Mouse (Mus musculus): ENCODE measurements around the gene Slbp.

DNA sequence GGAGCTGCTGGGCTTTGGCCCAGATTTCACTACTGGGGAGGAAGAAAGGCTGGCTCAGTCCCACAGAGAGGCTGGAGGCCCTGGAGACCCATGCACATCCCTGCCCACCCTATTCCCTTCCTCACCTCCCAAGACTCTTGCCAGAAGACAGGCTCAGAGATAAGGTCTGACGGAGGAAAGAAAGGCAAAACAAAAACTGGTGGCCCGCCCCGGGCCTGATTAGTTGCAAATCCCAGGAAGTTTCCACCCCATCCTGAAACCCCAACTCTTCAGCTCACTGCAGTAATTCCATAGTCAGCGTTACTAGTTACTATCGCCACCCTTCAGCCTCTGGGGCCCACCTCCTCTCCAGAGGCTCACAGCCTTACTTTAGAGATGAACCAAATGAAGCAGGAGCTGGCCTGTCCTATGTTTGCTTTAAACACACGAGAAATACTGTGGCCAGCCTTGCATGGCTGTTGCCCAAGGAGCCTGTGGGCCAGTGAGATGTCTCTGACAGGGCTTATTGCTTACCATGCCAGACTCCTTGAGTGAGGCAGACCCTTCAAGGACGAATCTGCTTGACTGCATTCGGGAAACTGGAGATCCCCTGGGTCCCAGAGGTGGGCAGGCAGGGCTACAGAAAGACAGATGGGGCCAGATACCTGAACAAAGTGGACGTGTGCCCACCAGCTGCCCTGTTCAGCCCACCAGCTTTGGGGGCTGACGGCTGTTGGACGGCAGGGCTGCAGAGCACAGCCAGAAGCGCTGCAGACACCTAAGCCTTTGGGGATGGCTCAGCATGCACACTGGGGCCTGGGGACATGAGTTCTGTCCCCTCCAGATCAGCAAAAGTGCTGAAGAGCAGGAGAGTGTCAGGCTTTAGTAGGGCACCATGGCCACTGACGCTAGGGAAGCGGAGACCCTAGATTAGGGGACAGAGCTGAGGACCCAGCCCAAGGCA, 36.2 kb upstream of the Slbp start:
- TF ChIP-seq CTCF (IDR thresholded peaks at IDR 0.05; ENCODE audit: extremely low read depth, insufficient read depth, insufficient read length, insufficient replicate concordance) (no peak), POLR2A (IDR thresholded peaks at IDR 0.05; ENCODE audit: low read depth, low read length) (no peak)

Measured in spleen, adult 2 months (tissue).